ENCODE assay signal across 25 mouse cellular contexts in the genomic region with DNA sequence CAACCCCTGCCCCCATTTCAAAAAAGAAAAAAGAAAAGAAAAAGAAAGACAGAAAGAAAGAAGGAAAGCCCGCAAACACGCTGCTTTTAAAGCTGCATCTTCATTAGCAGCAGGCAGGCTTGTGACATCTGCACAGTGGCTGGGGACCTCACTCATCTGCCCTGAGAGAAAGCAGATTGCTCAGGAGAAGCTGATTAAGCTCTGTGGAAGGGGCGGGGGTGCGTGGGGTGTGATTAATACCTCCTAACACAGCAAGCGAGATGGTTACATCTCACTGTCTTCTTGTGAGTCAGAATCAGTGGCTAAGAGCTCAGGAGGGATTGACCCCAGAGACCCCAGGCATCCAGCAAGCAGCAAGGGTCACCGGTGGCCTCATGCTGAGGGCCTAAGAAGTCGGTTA.
"Had no signal": no experiment of that assay in that cellular context is flagged by ENCODE, and none has a peak within 500 bp of the region (broad histone marks: within the 10 kb centered on the region; RNA-seq: fewer than 3 reads in every experiment).

No protein-coding gene starts in this region.

- H3K4me2 ChIP-seq: heart, embryonic 12.5 days; hindbrain, embryonic 12.5 days; hindbrain, embryonic 14.5 days; intestine, embryonic 15.5 days; limb, embryonic 12.5 days had no signal

- H3K36me3 ChIP-seq: heart, embryonic 10.5 days; heart, embryonic 12.5 days; hindbrain, embryonic 10.5 days; hindbrain, embryonic 12.5 days; intestine, embryonic 15.5 days; limb, embryonic 10.5 days; limb, embryonic 12.5 days had no signal

- H3K9ac ChIP-seq: heart, embryonic 12.5 days; hindbrain, embryonic 12.5 days; hindbrain, embryonic 14.5 days; intestine, embryonic 15.5 days; limb, embryonic 12.5 days had no signal

- H3K4me3 ChIP-seq: gastrocnemius, adult 2 months; heart, embryonic 10.5 days; heart, embryonic 12.5 days; hindbrain, embryonic 10.5 days; hindbrain, embryonic 12.5 days; intestine, embryonic 15.5 days; layer of hippocampus, adult 2 months; left cerebral cortex, adult 2 months; limb, embryonic 10.5 days; limb, embryonic 12.5 days had no signal

- H3K9me3 ChIP-seq: heart, embryonic 10.5 days; heart, embryonic 12.5 days; hindbrain, embryonic 10.5 days; hindbrain, embryonic 12.5 days; intestine, embryonic 15.5 days; limb, embryonic 10.5 days; limb, embryonic 12.5 days had no signal

- DNase-seq: gastrocnemius, adult 2 months; gastrocnemius, postnatal 10 days; gastrocnemius, postnatal 25 days; heart, adult 18-20 months; heart, postnatal 10 days; heart, postnatal 4 days; kidney, adult 18-20 months; kidney, adult 8-10 months; kidney, postnatal 10 days; kidney, postnatal 25 days; kidney, postnatal 4 days; liver had no signal

- H3K27me3 ChIP-seq: heart, embryonic 12.5 days; hindbrain, embryonic 12.5 days; intestine, embryonic 15.5 days; limb, embryonic 12.5 days had no signal

- ATAC-seq: hindbrain, embryonic 16.5 days; inflammation-experienced regulatory T-cells, adult 6 months; intestine, embryonic 15.5 days; intestine, postnatal 0 days had no signal

- H3K27ac ChIP-seq: gastrocnemius, adult 2 months; heart, embryonic 10.5 days; hindbrain, embryonic 10.5 days; hindbrain, embryonic 12.5 days; hindbrain, embryonic 14.5 days; intestine, embryonic 15.5 days; layer of hippocampus, adult 2 months; left cerebral cortex, adult 2 months; limb, embryonic 10.5 days; limb, embryonic 12.5 days had no signal
